Mouse (Mus musculus) G1E (cell line): ENCODE measurements at regions not wholly inside any gene's neighbourhood (a gene's known extent, or its start where the extent isn't known, plus 50 kb on each side); places are given as distances from the start of the nearest gene placed in this dataset.

Experiments used
- CTCF ChIP-seq: IDR thresholded peaks from 2 replicates; pipeline ENCODE4 v1.5.1; 2012; ENCODE audit warnings: low read depth, low read length, inconsistent platforms, mixed read lengths
- GATA1 ChIP-seq: IDR thresholded peaks from 2 replicates; pipeline ENCODE4 v1.6.1; 2012; ENCODE audit warnings: borderline replicate concordance, low read length, inconsistent platforms, mixed read lengths
- TAL1 ChIP-seq: conservative IDR thresholded peaks from 2 replicates; pipeline ENCODE4 v1.6.1; 2012; ENCODE audit warnings: low read depth, low read length, inconsistent platforms, mixed read lengths

DNA sequence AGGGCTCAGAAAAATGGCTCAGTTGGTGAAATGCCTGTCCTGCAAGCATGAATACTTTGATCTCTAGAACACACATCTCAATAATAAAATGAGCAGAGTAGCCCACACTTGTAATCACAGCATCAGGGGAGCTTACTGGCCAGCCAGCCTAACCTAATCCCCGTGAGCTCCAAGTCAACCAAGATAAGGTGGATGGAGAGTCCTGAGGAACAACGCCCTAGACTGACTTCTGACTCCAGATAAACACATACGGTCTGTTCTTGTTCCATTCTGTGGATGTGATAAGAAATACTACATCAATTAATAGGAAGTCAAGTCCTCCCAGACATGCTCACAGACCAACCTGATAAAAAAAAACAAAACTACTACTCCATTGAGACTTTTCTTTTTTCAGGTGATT is 180.4 kb upstream of the Jarid2 start:
- TF ChIP-seq CTCF (no peak), TAL1 (no peak), GATA1 (no peak)
